Mouse (Mus musculus) CD8-positive naive resting alpha-beta T cell, adult 2 months (primary cell): ENCODE data around the gene Gm49711.

Source experiments
- DNase-seq, 2 experiments: peaks; one replicate each; pipeline ENCODE4 v3.0.0; 2022; ENCODE audit warnings: low read depth in 2 of 2, low spot score in 2 of 2

The Gm49711 gene

DNA sequence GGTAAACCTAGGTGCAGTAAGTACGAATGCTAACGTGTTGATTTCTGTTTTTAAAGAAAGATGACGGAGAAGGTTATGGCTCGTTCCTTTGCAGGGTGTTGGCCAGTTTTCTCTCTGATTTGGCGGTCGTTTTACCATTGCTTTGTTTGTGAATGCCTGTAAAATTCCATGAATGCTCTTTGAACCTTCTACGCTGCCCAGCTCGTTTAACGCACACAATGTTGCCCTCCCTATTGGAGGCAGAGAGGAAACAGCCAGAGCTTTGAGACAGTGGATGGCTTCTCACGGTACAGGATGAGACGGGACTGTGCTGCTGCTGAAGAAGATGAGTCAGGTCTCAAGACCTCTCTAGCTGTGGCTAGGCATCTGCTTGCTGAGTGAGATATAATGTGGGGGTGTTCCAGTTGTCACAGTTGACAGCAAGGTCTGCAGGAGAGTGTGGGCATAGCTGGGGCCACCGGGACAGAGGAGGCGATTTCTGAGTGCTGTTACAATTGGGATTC is 60.9 kb downstream of the Gm49711 start:
- no peak for DNase-seq

DNA sequence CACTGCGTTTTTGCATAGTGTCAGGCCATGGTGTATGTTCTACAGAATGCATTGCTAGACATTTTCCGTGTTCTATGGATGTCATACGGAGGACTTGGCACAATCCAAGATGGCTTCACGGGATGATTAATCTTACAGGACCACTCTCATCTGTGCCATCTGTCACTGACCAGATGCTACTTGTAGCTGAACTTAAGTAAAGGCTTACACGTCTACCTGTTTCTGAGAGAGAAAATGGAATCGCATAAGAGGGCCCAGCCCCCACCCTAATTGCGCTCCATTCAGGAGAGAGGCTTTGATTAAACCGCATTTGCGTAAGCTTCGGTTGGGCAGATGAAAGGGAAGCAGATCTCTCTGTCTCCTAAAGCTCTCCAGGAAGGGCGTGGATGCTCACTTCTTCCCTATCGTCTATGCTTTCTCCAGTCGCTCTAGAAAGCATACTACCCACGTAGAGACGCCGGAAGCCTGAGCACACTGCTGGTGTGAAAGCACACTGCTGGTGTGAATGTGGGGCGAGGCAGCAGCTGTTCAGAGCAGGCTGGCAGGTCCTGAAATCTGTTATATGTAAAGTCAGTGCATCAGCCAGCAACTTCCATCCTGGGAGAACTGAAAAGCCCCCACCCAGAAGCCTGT is 62.9 kb downstream of the Gm49711 start:
- no peak for DNase-seq

DNA sequence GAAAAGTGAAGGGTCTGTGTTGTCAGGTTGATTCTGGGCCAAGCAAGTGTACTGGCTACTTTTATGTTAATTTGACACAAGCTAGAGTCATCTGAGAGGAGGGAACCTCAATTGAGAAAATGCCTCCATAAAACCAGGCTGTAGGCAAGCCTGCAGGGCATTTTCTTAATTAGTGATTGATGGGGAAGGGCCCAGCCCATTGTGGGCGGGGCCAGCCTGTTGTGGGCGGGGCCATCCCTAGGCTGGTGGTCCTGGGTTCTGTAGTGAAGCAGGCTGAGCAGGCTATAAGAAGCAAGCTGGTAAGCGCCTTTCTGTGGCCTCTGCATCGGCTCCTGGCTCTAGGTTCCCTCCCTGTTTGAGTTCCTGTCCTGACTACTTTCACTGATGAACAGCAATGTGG is 69.1 kb downstream of the Gm49711 start:
- no peak for DNase-seq

DNA sequence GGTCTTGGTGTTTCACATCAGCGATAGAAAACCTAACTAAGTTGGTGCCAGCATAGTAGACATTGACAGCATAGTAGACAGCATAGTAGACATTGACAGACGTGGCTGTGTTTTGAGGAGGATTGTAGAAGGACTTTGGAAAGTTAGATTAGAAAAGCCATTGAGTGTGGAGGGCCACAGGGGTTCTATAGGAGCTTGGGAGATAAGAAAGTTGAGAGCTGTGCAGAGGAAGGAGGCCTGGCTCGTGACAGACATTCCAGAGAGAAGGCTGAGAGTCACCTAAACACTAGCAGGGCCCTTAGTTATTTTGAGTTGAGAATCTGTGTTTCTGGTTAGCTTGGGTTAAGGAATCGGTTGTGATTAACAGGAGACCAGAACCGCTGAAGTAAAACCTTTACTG is 69.5 kb downstream of the Gm49711 start:
- no peak for DNase-seq

DNA sequence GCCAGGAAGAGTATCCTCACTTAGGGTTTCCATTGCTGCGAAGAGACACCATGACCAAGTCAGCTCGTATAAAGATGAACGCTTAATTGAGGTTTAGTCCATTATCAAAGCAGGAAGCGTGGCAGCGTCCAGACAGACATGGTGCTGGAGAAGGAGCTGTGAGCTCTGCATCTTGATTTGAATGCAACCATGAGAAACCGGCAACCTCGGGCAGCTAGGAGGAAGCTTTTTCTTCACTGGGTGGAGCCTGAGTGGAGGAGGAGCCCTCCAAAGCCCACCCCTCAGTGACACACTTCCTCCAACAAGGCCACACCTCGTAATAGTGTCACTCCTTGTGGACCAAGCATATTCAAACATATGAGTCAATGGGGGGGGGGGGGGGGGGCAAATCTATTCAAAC is 71.7 kb downstream of the Gm49711 start:
- no peak for DNase-seq

DNA sequence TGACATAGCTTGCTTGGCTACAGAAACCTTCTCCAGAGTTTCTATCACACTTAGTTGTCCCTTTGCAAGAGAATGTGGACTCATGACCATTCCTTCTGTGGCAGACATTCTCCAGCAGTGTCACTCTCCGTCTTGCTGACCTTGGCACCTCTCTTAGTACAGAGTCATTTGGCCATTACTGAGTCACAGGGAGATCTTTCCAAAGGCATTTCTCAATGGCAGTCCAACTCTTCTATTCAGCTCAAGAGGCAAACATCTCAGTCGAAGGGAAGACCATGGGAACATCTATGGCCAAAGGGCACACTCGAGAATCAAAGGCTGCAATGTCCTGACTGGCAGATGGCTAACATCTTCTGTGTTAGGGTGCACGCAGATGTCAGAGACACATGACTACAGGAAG is 74.4 kb downstream of the Gm49711 start:
- no peak for DNase-seq

DNA sequence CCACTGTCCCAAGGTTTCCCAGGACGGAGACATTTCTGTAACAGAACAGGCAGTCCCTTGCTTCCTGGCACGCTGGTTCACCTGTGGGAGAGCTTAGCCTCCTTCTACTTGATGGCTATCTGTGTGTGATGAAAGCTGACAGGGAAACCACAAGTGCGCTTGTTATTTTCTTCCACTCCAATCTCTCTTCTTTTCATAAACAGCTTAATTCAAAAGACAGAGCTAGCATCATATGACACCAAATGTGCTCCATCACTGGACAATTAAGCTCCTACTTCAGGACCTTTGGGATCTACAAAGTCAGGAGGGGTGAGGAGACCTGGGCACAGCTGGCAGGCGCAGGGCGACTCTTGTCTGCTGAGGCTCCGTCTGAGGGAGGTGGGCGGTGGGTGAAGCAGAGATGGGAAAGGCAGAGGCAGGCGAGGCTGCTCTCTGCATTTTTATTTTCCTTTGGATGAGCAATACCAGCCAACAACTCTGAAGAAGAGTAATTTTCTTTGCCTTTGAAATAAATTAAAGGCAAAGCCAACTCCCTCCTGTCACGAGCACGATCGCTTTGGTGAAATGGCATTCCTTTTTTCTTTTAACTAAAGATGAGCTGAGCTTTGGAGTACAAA is 76.1 kb downstream of the Gm49711 start:
- DNase-seq = no peak

DNA sequence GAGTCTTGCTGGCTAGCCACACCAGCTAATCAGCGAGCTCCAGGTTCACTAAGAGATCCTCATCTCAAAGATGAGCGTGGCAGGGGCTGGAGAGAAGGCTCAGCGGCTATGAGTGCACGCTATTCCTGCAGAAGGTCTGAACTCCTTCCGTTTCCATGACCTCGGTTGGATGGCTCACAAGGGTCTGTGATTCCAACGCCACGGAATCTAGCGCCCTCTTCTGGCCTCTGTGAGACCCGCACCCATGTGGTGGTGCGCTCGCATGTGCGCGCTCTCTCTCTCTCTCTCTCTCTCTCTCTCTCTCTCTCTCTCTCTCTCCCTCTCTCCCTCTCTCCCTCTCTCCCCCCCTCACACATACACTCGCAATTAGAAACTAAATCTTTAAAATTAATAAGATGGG is 78.2 kb downstream of the Gm49711 start:
- DNase-seq = no peak

DNA sequence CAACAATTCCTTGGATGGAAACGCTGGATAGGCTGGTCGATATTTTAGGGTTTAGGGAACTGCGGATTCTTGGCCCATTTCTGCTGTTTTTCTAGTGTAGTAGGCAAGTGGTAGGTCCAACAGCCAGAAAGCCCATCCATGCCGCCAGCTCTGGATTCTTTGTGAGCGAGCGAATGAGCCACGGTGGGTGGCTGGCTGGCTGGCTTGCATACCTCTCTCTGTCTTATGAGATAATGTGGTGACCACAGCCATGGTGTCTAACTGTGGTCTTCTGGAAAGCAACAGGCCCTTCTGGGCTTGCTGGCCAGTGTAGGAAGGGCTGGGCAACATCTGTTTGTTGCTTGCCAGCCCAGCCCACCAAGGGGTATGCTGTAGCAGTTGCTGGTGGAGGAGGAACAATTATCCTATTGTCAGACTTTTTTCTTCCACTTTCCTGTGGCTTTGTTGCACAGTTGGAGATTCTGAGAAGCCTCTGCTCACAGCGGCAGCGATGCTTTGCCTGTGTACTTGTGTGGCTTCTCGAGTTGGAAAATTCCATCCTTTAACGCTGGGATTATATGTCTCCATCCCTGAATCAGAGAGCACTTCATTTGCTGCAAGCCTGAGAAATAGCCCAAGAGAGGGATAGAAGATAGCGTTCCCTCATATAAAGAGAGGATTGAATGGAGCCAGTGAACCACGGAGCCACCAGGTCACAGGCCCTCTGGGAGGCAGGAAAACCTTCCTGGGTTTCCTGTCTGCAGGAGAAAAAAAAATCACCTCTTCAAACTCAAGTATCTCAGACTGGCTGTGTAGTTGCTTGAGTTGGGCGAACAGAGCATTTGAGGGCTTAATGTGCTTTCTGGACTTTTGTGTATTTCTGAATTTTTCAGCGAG is 81.5 kb downstream of the Gm49711 start:
- DNase-seq = no peak

DNA sequence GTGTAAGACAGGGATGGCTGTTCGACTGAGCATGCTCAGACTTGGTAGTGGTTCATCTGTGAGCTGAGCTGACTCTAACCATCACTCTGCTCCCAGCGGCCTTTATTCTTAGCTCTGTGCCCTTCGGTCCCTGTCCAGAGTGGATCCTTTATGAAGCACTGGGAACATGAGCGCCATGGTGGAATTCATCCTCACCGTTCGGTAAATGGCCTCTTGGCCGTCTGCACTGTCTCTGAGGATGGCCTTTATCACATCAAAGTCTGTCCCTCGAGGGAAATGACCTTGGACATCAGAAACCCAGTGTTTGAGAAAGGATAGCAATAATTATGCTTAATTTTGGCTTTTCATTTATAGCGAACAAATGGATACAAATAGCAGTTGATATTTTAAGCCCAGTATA is 82.2 kb downstream of the Gm49711 start:
- DNase-seq = no peak

DNA sequence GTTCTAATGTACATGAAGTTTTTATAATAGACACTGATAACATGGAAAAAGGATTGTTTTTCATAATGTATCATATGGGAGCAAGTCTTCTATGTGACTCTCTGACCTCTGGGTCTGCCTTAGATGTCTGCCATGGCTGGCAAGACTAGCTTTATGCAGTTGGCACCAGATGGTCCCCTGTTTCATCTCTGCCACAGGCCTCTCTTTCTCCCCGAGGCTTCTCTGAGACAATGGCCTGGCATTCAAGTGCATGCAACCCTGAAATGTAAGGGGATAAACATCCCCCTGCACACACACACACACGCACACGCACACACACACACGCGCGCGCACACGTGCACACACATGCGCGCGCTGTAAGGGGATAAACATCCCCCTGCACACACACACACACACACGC is 82.9 kb downstream of the Gm49711 start:
- no peak for DNase-seq

DNA sequence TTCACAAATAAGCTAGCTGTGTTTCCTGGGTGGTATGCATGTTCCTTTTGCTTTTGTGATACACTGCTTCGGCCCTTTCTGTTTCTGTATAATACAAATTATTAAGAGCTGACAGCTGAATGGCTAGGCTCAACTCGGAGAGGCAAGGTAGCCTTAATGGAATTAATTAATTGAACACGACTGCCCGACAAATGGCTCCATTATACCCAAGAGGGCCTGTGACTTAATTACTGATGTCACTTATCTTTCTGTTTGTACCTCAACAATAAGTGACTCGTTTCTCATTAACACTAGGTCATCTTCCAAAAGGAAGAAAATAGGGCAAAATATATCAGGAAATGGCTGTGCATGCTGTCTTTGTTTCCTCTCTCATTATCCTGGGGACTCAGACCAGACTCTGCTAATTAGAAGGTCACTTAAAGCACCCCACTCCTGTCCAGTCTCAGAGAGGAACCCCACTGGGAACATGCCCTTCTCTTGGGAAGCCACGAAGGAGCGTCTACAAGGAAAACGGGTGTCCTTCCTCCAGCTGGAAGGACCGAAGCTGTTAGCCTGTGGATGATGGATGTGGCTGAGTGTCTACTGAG is 84.4 kb downstream of the Gm49711 start:
- DNase-seq = no peak

DNA sequence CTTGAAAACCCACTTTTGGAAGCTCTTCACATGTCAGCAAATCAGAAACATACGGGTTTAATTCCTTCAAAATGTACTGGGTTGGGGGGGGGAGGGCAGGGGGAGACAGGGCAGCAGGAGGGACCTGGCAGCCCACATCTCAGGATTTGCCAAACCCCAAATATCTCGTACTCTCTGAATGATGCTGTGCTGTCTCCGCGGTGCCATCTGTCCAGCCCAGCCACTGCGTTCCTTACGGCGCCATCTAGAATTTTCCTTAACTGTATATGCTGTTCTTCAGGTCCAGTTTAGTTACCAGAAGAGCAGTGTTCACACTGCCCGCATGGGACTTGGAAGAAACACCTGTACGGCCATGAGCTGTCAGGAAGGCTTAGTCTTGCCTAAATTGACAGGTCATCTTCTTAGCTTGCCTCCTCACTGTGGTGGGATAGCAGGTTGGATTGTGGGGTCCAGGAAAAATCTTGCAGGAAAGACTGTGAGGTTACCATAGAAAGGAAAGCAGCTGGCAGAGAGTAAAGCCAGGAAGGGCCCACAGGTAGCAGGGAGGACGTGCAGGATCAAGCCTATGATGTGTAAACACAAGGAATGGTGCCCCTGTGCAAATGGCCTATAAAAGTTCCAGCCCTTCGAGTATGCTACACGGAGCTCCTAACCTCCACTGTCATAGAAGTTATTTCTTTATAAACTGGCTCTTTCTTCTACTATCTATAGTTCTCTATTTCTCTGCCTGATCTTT is 89.7 kb downstream of the Gm49711 start:
- DNase-seq = no peak

DNA sequence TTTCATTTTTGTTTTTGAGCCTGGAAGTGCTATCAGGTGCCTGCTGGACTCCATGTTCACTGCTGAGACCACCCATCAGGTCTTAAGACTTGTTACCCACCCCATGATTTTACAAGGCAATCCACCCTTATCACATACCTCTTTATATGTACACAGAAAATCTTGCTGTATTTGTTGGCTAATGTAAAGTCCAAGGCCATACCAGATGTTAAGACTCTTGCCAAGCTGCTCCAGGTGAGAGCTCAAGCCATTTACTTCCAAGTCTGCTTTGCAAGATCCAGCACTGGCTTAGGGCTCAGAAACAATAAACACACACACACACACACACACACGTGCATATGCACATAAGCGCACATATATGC is 90.2 kb downstream of the Gm49711 start:
- DNase-seq = no peak

DNA sequence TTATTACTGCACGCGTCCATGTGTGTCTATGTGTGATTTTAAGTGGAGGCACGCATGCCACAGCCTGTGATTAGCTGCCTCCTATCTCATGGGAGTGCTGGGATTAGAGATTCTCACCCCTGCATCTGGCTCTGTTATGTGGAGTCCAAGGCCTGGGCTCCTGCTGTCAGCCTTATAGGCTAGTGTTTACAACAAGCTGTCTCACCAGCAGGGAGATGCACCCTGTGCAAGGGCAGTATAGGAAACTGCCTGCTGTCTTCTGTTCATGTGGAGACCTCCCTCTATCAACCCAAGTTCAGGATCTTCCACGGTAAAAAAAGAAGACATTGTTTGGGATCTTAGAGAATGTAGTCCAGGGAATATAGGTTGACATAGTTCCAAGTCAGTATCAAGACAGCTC is 92.9 kb downstream of the Gm49711 start:
- no peak for DNase-seq

DNA sequence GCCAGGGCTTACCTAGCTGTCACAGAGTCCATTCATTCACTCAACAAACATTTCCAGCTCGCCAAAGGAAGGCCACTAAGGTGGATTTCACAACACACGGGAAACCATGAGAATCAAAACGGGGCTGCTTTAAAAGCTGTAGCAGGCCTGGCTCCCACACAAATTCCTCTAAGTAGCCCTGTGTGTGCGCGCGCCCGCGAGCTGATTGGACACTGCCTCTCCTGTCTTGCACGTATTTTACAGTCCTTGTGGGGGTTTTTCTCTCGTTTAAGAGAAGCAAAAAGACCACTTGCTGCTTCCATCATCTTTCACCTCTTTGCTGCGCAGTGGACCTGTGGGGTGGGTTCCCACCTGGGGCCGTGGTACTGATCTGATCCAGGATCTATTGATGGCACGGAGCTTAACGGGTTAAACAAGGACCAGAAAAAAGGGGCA is 99.9 kb downstream of the Gm49711 start:
- no peak for DNase-seq

DNA sequence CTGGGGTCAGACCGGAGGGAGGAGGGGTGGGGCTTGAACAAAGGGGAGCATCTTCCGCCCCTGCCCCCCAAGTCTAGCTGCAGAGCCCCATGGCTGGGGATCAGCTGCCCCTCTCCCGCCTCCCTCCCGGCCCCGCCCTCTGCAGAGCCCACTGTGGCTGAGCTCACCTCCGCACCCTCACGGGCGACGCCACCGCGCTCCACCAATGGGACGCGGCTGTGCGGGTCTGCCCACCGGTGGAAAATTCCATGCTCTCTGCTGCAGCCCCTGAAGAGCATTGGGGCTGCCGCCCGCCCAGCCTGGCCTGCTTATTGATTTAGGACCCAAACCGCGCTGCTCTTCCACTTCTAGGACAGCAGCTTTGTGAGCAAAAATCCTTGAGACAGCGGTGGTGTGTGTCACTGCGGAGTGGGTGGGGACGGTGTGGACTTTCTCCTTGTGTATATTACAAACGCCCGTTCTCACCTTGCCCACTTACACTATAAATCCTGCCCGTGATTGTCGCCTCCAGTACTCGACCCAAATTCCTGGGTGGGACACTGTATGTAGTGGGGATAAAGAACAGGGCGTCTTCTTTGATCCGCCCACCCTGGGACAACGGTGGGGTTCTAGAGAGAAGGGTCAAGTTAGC is 100.5 kb downstream of the Gm49711 start:
- DNase-seq = no peak

DNA sequence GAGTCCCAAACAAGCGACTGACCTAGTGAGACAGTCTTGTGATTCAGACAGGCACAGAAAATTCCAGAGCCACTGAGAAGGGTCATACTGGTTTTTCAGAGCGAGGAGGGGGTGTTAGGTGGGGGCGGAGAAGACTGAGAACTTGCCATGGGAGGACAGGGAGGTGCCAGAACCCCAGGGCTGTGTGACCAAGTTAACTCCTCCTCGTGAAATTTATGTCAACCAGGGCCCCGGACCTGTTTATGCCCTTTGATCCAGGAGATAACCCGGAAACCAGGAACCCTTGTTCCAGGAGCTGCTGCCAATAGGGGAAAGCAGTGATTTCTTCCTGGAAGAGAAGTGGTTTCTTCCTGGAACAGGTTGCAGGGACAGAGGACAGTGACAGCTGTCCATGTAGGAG is 101.0 kb downstream of the Gm49711 start:
- no peak for DNase-seq

DNA sequence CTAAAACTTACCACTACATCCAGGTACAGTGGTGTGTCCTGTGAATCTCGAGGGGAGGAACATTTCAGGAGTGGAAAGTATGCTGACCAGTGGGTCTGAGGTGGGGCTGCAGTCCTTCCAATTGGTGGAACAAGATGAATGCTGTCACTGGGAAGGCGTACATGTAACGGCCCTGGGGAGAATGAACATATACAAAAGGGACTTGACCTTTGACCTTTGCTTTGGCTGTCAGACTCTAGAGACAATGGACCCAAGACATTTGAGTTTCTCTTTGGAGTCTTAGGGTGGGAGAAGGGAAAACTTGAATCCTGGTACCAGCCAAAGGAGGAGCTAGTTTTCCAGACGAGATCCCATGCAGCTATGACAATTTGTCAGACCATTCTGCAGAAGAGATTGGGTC is 104.2 kb downstream of the Gm49711 start:
- no peak for DNase-seq

DNA sequence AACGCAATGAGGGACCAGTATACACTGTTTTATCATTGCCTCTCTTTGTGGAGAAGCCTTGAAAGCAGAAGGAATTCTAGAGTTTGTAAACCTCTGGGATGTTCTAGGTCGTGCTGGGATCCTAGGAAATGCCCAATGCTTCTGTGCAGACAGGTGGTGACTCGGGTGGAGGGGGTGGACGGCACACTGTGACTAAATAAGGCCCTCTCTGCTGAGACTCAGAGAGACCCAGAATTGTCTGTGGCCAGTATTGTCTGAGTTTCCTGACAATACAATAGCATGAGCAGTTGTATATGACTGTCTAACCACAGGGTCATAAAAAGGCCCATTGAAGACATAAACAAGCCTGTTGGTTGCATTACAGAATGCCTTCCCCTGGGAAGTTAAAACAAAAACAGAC is 105.4 kb downstream of the Gm49711 start:
- no peak for DNase-seq

DNA sequence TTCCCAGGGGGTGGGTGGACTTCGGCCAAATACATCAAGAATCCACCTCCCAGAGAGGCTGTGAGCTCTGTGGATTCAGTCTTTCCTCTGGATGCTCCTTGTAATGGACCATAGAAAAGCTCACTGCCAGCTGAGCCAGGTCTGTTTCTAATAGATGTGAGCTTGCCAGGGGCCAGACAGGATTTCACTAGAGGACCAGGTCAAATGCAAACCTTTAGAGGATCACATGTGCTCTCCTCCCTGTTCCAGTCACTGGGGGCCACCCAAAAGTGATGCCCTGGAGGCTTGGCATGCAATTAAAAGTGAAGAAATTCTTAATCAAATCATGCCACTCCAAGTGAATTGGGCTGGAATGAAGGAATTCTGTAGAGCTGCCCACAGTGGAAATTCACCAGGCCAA is 117.9 kb downstream of the Gm49711 start:
- no peak for DNase-seq
